Mouse (Mus musculus) left cerebral cortex, adult 8-10 months (tissue): ENCODE results near the gene Pde10a. TPM values are rescaled to one million over a fixed set of nuclear protein-coding genes. Genes with fewer than 3 reads are reported as not detected.
A peak's percentile ranks its signal among the peaks of the same experiment; 100 is the strongest.

ENCODE experiments used
- DNase-seq, 2 experiments: peaks; one replicate each; pipeline ENCODE4 v3.0.0; 2022; ENCODE audit warnings: low spot score in 2 of 2
- total RNA-seq, 4 experiments: library from RNA; stranded (reverse); gene quantifications; 2 replicates each; pipeline ENCODE4 v1.2.4; 2022

Pde10a gene
- total RNA-seq, 4 experiments from 2014 or later = 174 to 238 (median 211) TPM

- peak; percentile 65 to 94 for DNase-seq
These were observed 596 bp upstream of the Pde10a start for GRCm38 (mm10) chr17:8524387-8525165.

GRCm38 (mm10) chr17:8525971-8526740, 984 bp downstream of the Pde10a start:
- no peak for DNase-seq

GRCm38 (mm10) chr17:8526815-8527261, 1.7 kb downstream of the Pde10a start:
- peak in 1 of 2 experiments; percentile 41 for DNase-seq

- no peak for DNase-seq
These were observed 3.5 kb downstream of the Pde10a start for GRCm38 (mm10) chr17:8528641-8529040.

- DNase-seq = no peak
These were observed 7.4 kb downstream of the Pde10a start for GRCm38 (mm10) chr17:8532609-8533008.

GRCm38 (mm10) chr17:8533828-8534227, 8.7 kb downstream of the Pde10a start:
- no peak for DNase-seq

GRCm38 (mm10) chr17:8536522-8536921, 11.3 kb downstream of the Pde10a start:
- DNase-seq = no peak

GRCm38 (mm10) chr17:8538102-8538501, 12.9 kb downstream of the Pde10a start:
- DNase-seq = no peak

GRCm38 (mm10) chr17:8541974-8542538, 16.9 kb downstream of the Pde10a start:
- DNase-seq = no peak

- no peak for DNase-seq
These were observed 21.2 kb downstream of the Pde10a start for GRCm38 (mm10) chr17:8546366-8546765.

- no peak for DNase-seq
These were observed 23.6 kb downstream of the Pde10a start for GRCm38 (mm10) chr17:8548733-8549132.

- no peak for DNase-seq
These were observed 26.5 kb downstream of the Pde10a start for GRCm38 (mm10) chr17:8551641-8552040.

GRCm38 (mm10) chr17:8552346-8553035, 27.3 kb downstream of the Pde10a start:
- no peak for DNase-seq

GRCm38 (mm10) chr17:8553601-8554000, 28.4 kb downstream of the Pde10a start:
- DNase-seq = no peak

- no peak for DNase-seq
These were observed 29.0 kb downstream of the Pde10a start for GRCm38 (mm10) chr17:8554219-8554618.

GRCm38 (mm10) chr17:8555785-8556184, 30.6 kb downstream of the Pde10a start:
- DNase-seq = no peak

- no peak for DNase-seq
These were observed 31.1 kb downstream of the Pde10a start for GRCm38 (mm10) chr17:8556223-8556622.

- DNase-seq = no peak
These were observed 32.8 kb downstream of the Pde10a start for GRCm38 (mm10) chr17:8557926-8558325.

- no peak for DNase-seq
These were observed 37.1 kb downstream of the Pde10a start for GRCm38 (mm10) chr17:8562101-8562885.

GRCm38 (mm10) chr17:8562886-8563280, 37.7 kb downstream of the Pde10a start:
- DNase-seq = no peak

GRCm38 (mm10) chr17:8566850-8567249, 41.7 kb downstream of the Pde10a start, which contains the start of gene Gm17087:
TSS of gene Gm17087 (minus strand) at chr17:8566950.
- no peak for DNase-seq
